Mouse (Mus musculus) liver, embryonic 15.5 days (tissue): ENCODE measurements around the gene Lhfp. TPM values are rescaled to one million over a fixed set of nuclear protein-coding genes. Genes with fewer than 3 reads are reported as not detected.

Source experiments
- ATAC-seq: fragments of 200-750 bp; cut with Nextera tagmentation; 2 replicates; pipeline ENCODE4 v1.8.0; 2017; ENCODE audit warnings: moderate number of reproducible peaks, mild to moderate bottlenecking, moderate library complexity; ENCODE audit not compliant: insufficient read depth
- H3K27ac ChIP-seq: fragments of 300-500 bp; sonication (generic); replicated peaks from 2 replicates; pipeline ENCODE4 v1.5.1; 2015; ENCODE audit warnings: mild to moderate bottlenecking, inconsistent platforms
- H3K27me3 ChIP-seq: fragments of 300-500 bp; sonication (generic); 2 replicates; pipeline ENCODE4 v1.6.1; 2015; ENCODE audit warnings: mild to moderate bottlenecking, inconsistent platforms
- H3K36me3 ChIP-seq: fragments of 300-500 bp; sonication (generic); replicated peaks from 2 replicates; pipeline ENCODE4 v1.6.1; 2015; ENCODE audit warnings: moderate library complexity, mild to moderate bottlenecking, inconsistent platforms
- H3K4me1 ChIP-seq: fragments of 300-500 bp; sonication (generic); replicated peaks from 2 replicates; pipeline ENCODE4 v1.6.1; 2015; ENCODE audit warnings: inconsistent platforms
- H3K4me2 ChIP-seq: fragments of 300-500 bp; sonication (generic); 2 replicates; pipeline ENCODE4 v1.6.1; 2015; ENCODE audit warnings: moderate library complexity, mild to moderate bottlenecking, inconsistent platforms
- H3K4me3 ChIP-seq: fragments of 300-500 bp; sonication (generic); replicated peaks from 2 replicates; pipeline ENCODE4 v1.5.1; 2015; ENCODE audit warnings: mild to moderate bottlenecking, inconsistent platforms
- H3K9ac ChIP-seq: fragments of 300-500 bp; sonication (generic); 2 replicates; pipeline ENCODE4 v1.6.1; 2015; ENCODE audit warnings: moderate library complexity, mild to moderate bottlenecking, inconsistent platforms
- H3K9me3 ChIP-seq: fragments of 300-500 bp; sonication (generic); replicated peaks from 2 replicates; pipeline ENCODE4 v1.6.1; 2016; ENCODE audit warnings: inconsistent platforms
- WGBS: fragments of 180-500 bp; shearing (Covaris S2); methylation state at CpG from one replicate; pipeline ENCODE4 v1.1.7; 2015; ENCODE audit warnings: mixed read lengths; ENCODE audit not compliant: insufficient replicate concordance; 5-methylcytosine and 5-hydroxymethylcytosine counted together
- polyA plus RNA-seq: library from polyadenylated mRNA; unstranded; fragments of >200 nt; fragmentation: Nextera tagmentation; extraction: Ambion mirVana; gene quantifications from 2 replicates; pipeline ENCODE4 v1.2.1, GENCODE M21; 2015

The Lhfp gene
- polyA plus RNA-seq, result 4.3 and 5.5 TPM in 2 replicates

- Histone ChIP-seq H3K9me3 (no peaks in the 10 kb centered on the region), H3K27me3 (peaks cover 63% of the 10 kb centered on the region), H3K4me1 (peaks cover 4% of the 10 kb centered on the region; the same call in 1 of the 2 replicates), H3K36me3 (no peaks in the 10 kb centered on the region), H3K4me3 (peak within 1 kb of the TSS; percentile 53), H3K27ac (no peak within 1 kb of the TSS), H3K9ac (no peak within 1 kb of the TSS), H3K4me2 (peak within 1 kb of the TSS; percentile 68)
- no peak for ATAC-seq
- WGBS, result under 1% methylated on average over 58 of the region's 58 CpGs
These were observed at the start of gene Lhfp for GRCm38 (mm10) chr3:53041411-53042239. Gene Lhfp, plus strand, starts transcription at chr3:53041528.

- Histone ChIP-seq H3K27ac (no peak overlapping the region), H3K36me3 (peaks cover 34% of the 10 kb centered on the region), H3K4me2 (no peak overlapping the region), H3K4me1 (no peaks in the 10 kb centered on the region), H3K9me3 (no peaks in the 10 kb centered on the region), H3K27me3 (no peaks in the 10 kb centered on the region), H3K9ac (no peak overlapping the region), H3K4me3 (no peak overlapping the region)
- WGBS, result 73% methylated on average over 10 of the region's 10 CpGs
- ATAC-seq, result no peak
These were observed 48.0 kb upstream of the Lhfp start for GRCm38 (mm10) chr3:52993296-52993695.

- H3K4me1 ChIP-seq, result no peaks in the 10 kb centered on the region
- no peak overlapping the region for H3K27ac ChIP-seq
- no peak for ATAC-seq
- H3K9me3 ChIP-seq, result no peaks in the 10 kb centered on the region
- H3K9ac ChIP-seq, result no peak overlapping the region
- H3K27me3 ChIP-seq, result no peaks in the 10 kb centered on the region
- 63% methylated on average over 5 of the region's 5 CpGs for WGBS
- H3K4me2 ChIP-seq, result no peak overlapping the region
- no peak overlapping the region for H3K4me3 ChIP-seq
- H3K36me3 ChIP-seq, result peaks cover 27% of the 10 kb centered on the region; the same call in 1 of the 2 replicates
These were observed 46.7 kb upstream of the Lhfp start for GRCm38 (mm10) chr3:52994666-52995065.

GRCm38 (mm10) chr3:52996635-52997034, 44.7 kb upstream of the Lhfp start:
- Histone ChIP-seq H3K4me1 (no peaks in the 10 kb centered on the region), H3K36me3 (peaks cover 37% of the 10 kb centered on the region)
- 76% methylated on average over 5 of the region's 5 CpGs for WGBS

GRCm38 (mm10) chr3:52997381-52997780, 43.9 kb upstream of the Lhfp start:
- H3K27ac ChIP-seq, result no peak overlapping the region
- H3K27me3 ChIP-seq, result no peaks in the 10 kb centered on the region
- H3K9ac ChIP-seq, result no peak overlapping the region
- H3K4me3 ChIP-seq, result no peak overlapping the region
- ATAC-seq, result no peak
- H3K9me3 ChIP-seq, result no peaks in the 10 kb centered on the region
- 79% methylated on average over 1 of the region's 1 CpGs for WGBS
- no peaks in the 10 kb centered on the region for H3K4me1 ChIP-seq
- no peak overlapping the region for H3K4me2 ChIP-seq
- peaks cover 38% of the 10 kb centered on the region for H3K36me3 ChIP-seq

More at GRCm38 (mm10) chr3:52996635-52997034, 44.7 kb upstream of the Lhfp start:
- no peak overlapping the region for H3K27ac ChIP-seq
- H3K27me3 ChIP-seq, result no peaks in the 10 kb centered on the region
- no peak overlapping the region for H3K4me2 ChIP-seq
- H3K9ac ChIP-seq, result no peak overlapping the region
- ATAC-seq, result no peak
- H3K4me3 ChIP-seq, result no peak overlapping the region
- no peaks in the 10 kb centered on the region for H3K9me3 ChIP-seq

GRCm38 (mm10) chr3:52999016-52999744, 42.1 kb upstream of the Lhfp start:
- H3K4me1 ChIP-seq, result no peaks in the 10 kb centered on the region
- H3K27me3 ChIP-seq, result no peaks in the 10 kb centered on the region
- no peak overlapping the region for H3K9ac ChIP-seq
- no peak for ATAC-seq
- H3K4me3 ChIP-seq, result no peak overlapping the region
- 61% methylated on average over 15 of the region's 15 CpGs for WGBS
- H3K9me3 ChIP-seq, result no peaks in the 10 kb centered on the region
- no peak overlapping the region for H3K4me2 ChIP-seq
- no peak overlapping the region for H3K27ac ChIP-seq
- H3K36me3 ChIP-seq, result peaks cover 37% of the 10 kb centered on the region

- no peak overlapping the region for H3K9ac ChIP-seq
- H3K9me3 ChIP-seq, result no peaks in the 10 kb centered on the region
- no peaks in the 10 kb centered on the region for H3K27me3 ChIP-seq
- no peak overlapping the region for H3K27ac ChIP-seq
- H3K36me3 ChIP-seq, result peaks cover 34% of the 10 kb centered on the region
- H3K4me3 ChIP-seq, result no peak overlapping the region
- 70% methylated on average over 3 of the region's 3 CpGs for WGBS
- no peak overlapping the region for H3K4me2 ChIP-seq
- H3K4me1 ChIP-seq, result no peaks in the 10 kb centered on the region
- no peak for ATAC-seq
These were observed 41.3 kb upstream of the Lhfp start for GRCm38 (mm10) chr3:52999996-53000395.

GRCm38 (mm10) chr3:53002076-53002475, 39.3 kb upstream of the Lhfp start:
- peaks cover 30% of the 10 kb centered on the region for H3K36me3 ChIP-seq
- H3K4me3 ChIP-seq, result no peak overlapping the region
- H3K4me2 ChIP-seq, result no peak overlapping the region
- H3K9me3 ChIP-seq, result no peaks in the 10 kb centered on the region
- no peak for ATAC-seq
- H3K4me1 ChIP-seq, result no peaks in the 10 kb centered on the region
- WGBS, result 66% methylated on average over 6 of the region's 6 CpGs
- H3K27me3 ChIP-seq, result no peaks in the 10 kb centered on the region
- H3K27ac ChIP-seq, result no peak overlapping the region
- no peak overlapping the region for H3K9ac ChIP-seq

GRCm38 (mm10) chr3:53004406-53005114, 36.8 kb upstream of the Lhfp start:
- peaks cover 36% of the 10 kb centered on the region for H3K36me3 ChIP-seq
- H3K27ac ChIP-seq, result no peak overlapping the region
- no peaks in the 10 kb centered on the region for H3K4me1 ChIP-seq
- no peak for ATAC-seq
- H3K9ac ChIP-seq, result no peak overlapping the region
- H3K4me2 ChIP-seq, result no peak overlapping the region
- no peaks in the 10 kb centered on the region for H3K9me3 ChIP-seq
- H3K27me3 ChIP-seq, result no peaks in the 10 kb centered on the region
- WGBS, result 69% methylated on average over 2 of the region's 2 CpGs
- H3K4me3 ChIP-seq, result no peak overlapping the region

GRCm38 (mm10) chr3:53007411-53007810, 33.9 kb upstream of the Lhfp start:
- Histone ChIP-seq H3K9me3 (no peaks in the 10 kb centered on the region), H3K27me3 (no peaks in the 10 kb centered on the region), H3K4me1 (no peaks in the 10 kb centered on the region), H3K4me3 (no peak overlapping the region), H3K27ac (no peak overlapping the region), H3K36me3 (peaks cover 23% of the 10 kb centered on the region), H3K4me2 (no peak overlapping the region), H3K9ac (no peak overlapping the region)
- no peak for ATAC-seq
- 77% methylated on average over 8 of the region's 8 CpGs for whole genome bisulfite sequencing
